Mouse (Mus musculus): ENCODE data around the gene Aqr. TPM values are rescaled to one million over a fixed set of nuclear protein-coding genes. Genes with fewer than 3 reads are reported as not detected.

The Aqr gene
- polyA plus RNA-seq, 1 experiment from 2014 or later: 44.9 TPM

DNA sequence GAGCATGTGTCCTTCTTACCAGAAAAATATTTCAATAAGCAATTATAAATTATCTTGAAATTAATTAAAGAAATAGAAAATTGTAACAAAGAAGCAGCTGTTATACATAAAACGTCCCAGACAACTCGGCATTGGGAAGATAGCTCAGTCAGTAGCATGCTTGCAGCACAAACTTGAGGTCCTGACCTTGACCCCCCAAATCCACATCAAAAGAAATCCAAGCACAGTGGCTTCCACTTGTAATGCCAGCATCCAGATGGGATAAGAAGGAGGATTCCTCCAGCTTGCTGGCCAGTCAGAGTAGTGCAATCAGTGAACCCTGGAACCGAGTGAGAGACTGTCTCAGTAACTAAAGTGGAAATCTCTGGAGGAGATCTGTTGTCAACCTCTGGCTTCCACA lies 120.6 kb downstream of the Aqr start:
- no peak overlapping the region for H3K27ac ChIP-seq (replicated peaks; ENCODE audit: low read depth, low read length)
- no peak overlapping the region for H3K4me2 ChIP-seq (ENCODE audit: low read depth, low read length)
- no peak overlapping the region for H3K4me3 ChIP-seq (ENCODE audit: low read depth, low read length)
- DNase-seq (ENCODE audit: low spot score) (no peak), ATAC-seq (ENCODE audit: low read depth) (no peak)
- H3K9me3 ChIP-seq (ENCODE audit: control insufficient read depth, low read length): no peaks in the 10 kb centered on the region
- 63% methylated on average over 3 of the region's 3 CpGs for WGBS
- H3K36me3 ChIP-seq (ENCODE audit: control insufficient read depth, insufficient read depth, low read length): no peaks in the 10 kb centered on the region
- H3K4me1 ChIP-seq (ENCODE audit: control insufficient read depth, insufficient read depth, low read length): no peaks in the 10 kb centered on the region
- H3K9ac ChIP-seq (ENCODE audit: low read depth, low read length): no peak overlapping the region
- H3K27me3 ChIP-seq (replicated peaks; ENCODE audit: control insufficient read depth, insufficient read depth, low read length): no peaks in the 10 kb centered on the region

DNA sequence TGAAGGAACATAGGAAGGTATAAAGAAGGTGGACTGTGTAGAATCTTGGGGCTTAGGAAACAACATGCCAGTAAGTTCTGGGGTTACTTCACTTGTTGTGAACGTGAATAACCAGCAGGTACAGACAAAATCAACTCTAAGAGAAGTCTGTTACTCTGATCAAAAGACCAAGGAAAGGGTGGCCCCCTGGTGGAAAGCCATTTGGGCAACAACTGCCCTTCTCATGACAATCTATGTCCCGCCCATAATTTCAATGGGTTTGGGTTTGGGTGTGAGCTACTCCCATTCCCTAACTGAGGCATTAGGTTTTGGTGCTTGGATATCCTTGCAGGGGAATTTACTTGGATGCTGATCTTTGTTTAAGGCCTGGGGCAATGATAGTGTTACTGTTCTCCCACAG lies 122.8 kb downstream of the Aqr start:
- 68% methylated on average over 2 of the region's 2 CpGs for WGBS
- H3K4me2 ChIP-seq (ENCODE audit: low read depth, low read length): no peak overlapping the region

DNA sequence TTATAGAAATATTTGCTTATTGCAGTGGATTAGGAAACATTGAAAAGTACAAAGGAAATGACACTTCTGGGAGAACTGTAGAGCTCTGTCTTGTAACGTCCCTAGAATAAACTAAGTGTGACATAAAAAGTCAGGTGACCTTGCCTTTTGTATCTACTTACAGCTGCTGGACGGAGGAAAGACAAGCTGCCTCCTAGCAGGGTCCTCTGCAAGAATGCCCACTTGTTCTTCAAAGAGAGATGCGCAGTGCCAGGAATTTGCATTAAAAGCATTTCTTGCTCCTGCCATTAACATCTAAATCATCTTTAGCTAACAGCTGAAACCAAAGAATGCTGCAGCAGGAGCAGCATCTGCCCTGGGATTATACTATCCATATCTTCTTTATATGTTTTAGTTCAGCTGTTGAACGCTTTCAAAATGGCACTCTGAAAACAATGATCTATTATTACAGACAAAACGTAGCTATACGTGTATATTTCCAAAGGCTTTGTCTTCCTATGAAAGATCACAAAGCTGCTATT lies 126.7 kb downstream of the Aqr start:
- H3K9me3 ChIP-seq (ENCODE audit: control insufficient read depth, low read length): no peaks in the 10 kb centered on the region
- no peaks in the 10 kb centered on the region for H3K27me3 ChIP-seq (replicated peaks; ENCODE audit: control insufficient read depth, insufficient read depth, low read length)
- H3K36me3 ChIP-seq (ENCODE audit: control insufficient read depth, insufficient read depth, low read length): no peaks in the 10 kb centered on the region
- no peak overlapping the region for H3K27ac ChIP-seq (replicated peaks; ENCODE audit: low read depth, low read length)
- H3K4me2 ChIP-seq (ENCODE audit: low read depth, low read length): no peak overlapping the region
- H3K4me3 ChIP-seq (ENCODE audit: low read depth, low read length): no peak overlapping the region
- WGBS: 46% methylated on average over 6 of the region's 6 CpGs
- DNase-seq (ENCODE audit: low spot score) (peak; percentile 75), ATAC-seq (ENCODE audit: low read depth) (peak; percentile 56; the same call in 1 of the 2 replicates)
- H3K9ac ChIP-seq (ENCODE audit: low read depth, low read length): no peak overlapping the region
- H3K4me1 ChIP-seq (ENCODE audit: control insufficient read depth, insufficient read depth, low read length): peaks cover 5% of the 10 kb centered on the region; the same call in 1 of the 2 replicates

More for the DNA sequence above, 122.8 kb downstream of the Aqr start:
- DNase-seq (ENCODE audit: low spot score) (no peak), ATAC-seq (ENCODE audit: low read depth) (no peak)
- Histone ChIP-seq H3K27me3 (replicated peaks; ENCODE audit: control insufficient read depth, insufficient read depth, low read length) (no peaks in the 10 kb centered on the region), H3K36me3 (ENCODE audit: control insufficient read depth, insufficient read depth, low read length) (no peaks in the 10 kb centered on the region), H3K9me3 (ENCODE audit: control insufficient read depth, low read length) (no peaks in the 10 kb centered on the region), H3K4me3 (ENCODE audit: low read depth, low read length) (no peak overlapping the region), H3K27ac (replicated peaks; ENCODE audit: low read depth, low read length) (no peak overlapping the region), H3K9ac (ENCODE audit: low read depth, low read length) (no peak overlapping the region), H3K4me1 (ENCODE audit: control insufficient read depth, insufficient read depth, low read length) (no peaks in the 10 kb centered on the region)

DNA sequence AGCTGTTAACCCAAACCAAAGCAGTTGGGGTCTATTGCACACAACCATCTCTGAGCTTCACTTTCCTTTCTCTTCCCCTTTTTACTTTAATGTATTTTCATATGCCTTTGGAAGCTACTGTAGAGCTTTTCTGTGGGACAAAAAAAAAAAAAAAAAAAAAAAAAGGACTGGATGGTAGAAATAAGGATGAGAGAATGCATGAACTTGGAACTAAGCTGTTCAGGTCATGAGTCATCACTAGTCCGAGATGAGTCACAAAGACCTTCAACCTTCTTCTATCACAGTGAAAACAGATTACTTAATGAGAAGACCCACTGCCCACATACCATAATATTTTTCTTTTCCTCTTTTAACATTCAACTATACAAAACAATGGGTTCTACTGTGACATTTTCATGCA lies 127.2 kb downstream of the Aqr start:
- no peaks in the 10 kb centered on the region for H3K9me3 ChIP-seq (ENCODE audit: control insufficient read depth, low read length)
- WGBS: 71% methylated on average over 1 of the region's 1 CpGs
- H3K36me3 ChIP-seq (ENCODE audit: control insufficient read depth, insufficient read depth, low read length): no peaks in the 10 kb centered on the region
- H3K27ac ChIP-seq (replicated peaks; ENCODE audit: low read depth, low read length): no peak overlapping the region
- H3K27me3 ChIP-seq (replicated peaks; ENCODE audit: control insufficient read depth, insufficient read depth, low read length): no peaks in the 10 kb centered on the region
- DNase-seq (ENCODE audit: low spot score): no peak
- H3K9ac ChIP-seq (ENCODE audit: low read depth, low read length): no peak overlapping the region
- no peak for ATAC-seq (ENCODE audit: low read depth)
- no peak overlapping the region for H3K4me2 ChIP-seq (ENCODE audit: low read depth, low read length)
- peaks cover 5% of the 10 kb centered on the region; the same call in 1 of the 2 replicates for H3K4me1 ChIP-seq (ENCODE audit: control insufficient read depth, insufficient read depth, low read length)
- H3K4me3 ChIP-seq (ENCODE audit: low read depth, low read length): no peak overlapping the region

GRCm38 (mm10) chr2:114058226-114058796 lies 128.5 kb downstream of the Aqr start:
- H3K4me3 ChIP-seq (ENCODE audit: low read depth, low read length): no peak overlapping the region
- H3K36me3 ChIP-seq (ENCODE audit: control insufficient read depth, insufficient read depth, low read length): no peaks in the 10 kb centered on the region
- H3K4me1 ChIP-seq (ENCODE audit: control insufficient read depth, insufficient read depth, low read length): peaks cover 5% of the 10 kb centered on the region; the same call in 1 of the 2 replicates
- no peaks in the 10 kb centered on the region for H3K27me3 ChIP-seq (replicated peaks; ENCODE audit: control insufficient read depth, insufficient read depth, low read length)
- WGBS: 85% methylated on average over 10 of the region's 10 CpGs
- no peak overlapping the region for H3K9ac ChIP-seq (ENCODE audit: low read depth, low read length)
- no peak overlapping the region for H3K27ac ChIP-seq (replicated peaks; ENCODE audit: low read depth, low read length)
- no peak for DNase-seq (ENCODE audit: low spot score)
- no peak for ATAC-seq (ENCODE audit: low read depth)
- H3K9me3 ChIP-seq (ENCODE audit: control insufficient read depth, low read length): no peaks in the 10 kb centered on the region
- no peak overlapping the region for H3K4me2 ChIP-seq (ENCODE audit: low read depth, low read length)

DNA sequence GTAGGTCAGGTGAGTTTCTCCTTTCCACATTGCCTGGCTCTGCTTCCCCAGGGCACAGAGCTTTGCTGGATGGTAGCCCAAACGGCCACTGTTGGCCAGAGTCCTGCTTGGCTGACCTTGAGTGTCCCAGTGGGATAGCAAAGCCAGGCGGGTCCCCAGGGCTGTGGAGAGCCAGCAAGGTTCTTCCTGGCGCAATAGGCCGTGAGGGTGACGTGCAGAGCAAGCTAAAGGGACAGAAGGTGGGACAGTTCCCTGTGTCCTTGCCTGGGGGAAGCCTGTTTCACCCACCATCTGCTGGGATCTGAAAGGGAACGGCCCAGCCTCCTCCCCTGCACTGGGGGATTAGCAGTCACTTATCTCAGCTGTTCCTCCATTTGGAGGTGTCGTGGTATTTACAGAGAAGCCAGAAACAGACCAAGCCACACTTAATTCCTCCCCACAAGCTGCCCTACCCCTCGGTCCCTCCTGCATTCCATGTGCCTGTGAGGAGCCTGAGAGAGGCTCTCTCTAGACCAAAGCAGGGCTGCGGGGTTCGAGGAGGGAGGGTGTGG lies 129.4 kb downstream of the Aqr start:
- DNase-seq (ENCODE audit: low spot score): peak; percentile 69
- Histone ChIP-seq H3K9me3 (ENCODE audit: control insufficient read depth, low read length) (no peaks in the 10 kb centered on the region), H3K4me2 (ENCODE audit: low read depth, low read length) (no peak overlapping the region), H3K27me3 (replicated peaks; ENCODE audit: control insufficient read depth, insufficient read depth, low read length) (no peaks in the 10 kb centered on the region), H3K27ac (replicated peaks; ENCODE audit: low read depth, low read length) (no peak overlapping the region), H3K9ac (ENCODE audit: low read depth, low read length) (no peak overlapping the region), H3K4me1 (ENCODE audit: control insufficient read depth, insufficient read depth, low read length) (peaks cover 5% of the 10 kb centered on the region; the same call in 1 of the 2 replicates), H3K36me3 (ENCODE audit: control insufficient read depth, insufficient read depth, low read length) (no peaks in the 10 kb centered on the region), H3K4me3 (ENCODE audit: low read depth, low read length) (no peak overlapping the region)
- WGBS: 24% methylated on average over 10 of the region's 10 CpGs
- ATAC-seq (ENCODE audit: low read depth): peak; percentile 75

- DNase-seq (ENCODE audit: low spot score) (no peak), ATAC-seq (ENCODE audit: low read depth) (no peak)
- H3K4me3 ChIP-seq (ENCODE audit: low read depth, low read length): no peak overlapping the region
- H3K4me1 ChIP-seq (ENCODE audit: control insufficient read depth, insufficient read depth, low read length): peaks cover 5% of the 10 kb centered on the region; the same call in 1 of the 2 replicates
- no peak overlapping the region for H3K9ac ChIP-seq (ENCODE audit: low read depth, low read length)
- no peaks in the 10 kb centered on the region for H3K27me3 ChIP-seq (replicated peaks; ENCODE audit: control insufficient read depth, insufficient read depth, low read length)
- H3K9me3 ChIP-seq (ENCODE audit: control insufficient read depth, low read length): no peaks in the 10 kb centered on the region
- H3K4me2 ChIP-seq (ENCODE audit: low read depth, low read length): no peak overlapping the region
- 84% methylated on average over 4 of the region's 4 CpGs for WGBS
- no peak overlapping the region for H3K27ac ChIP-seq (replicated peaks; ENCODE audit: low read depth, low read length)
- no peaks in the 10 kb centered on the region for H3K36me3 ChIP-seq (ENCODE audit: control insufficient read depth, insufficient read depth, low read length)
These were observed 132.7 kb downstream of the Aqr start for GRCm38 (mm10) chr2:114054129-114054528.

- H3K4me2 ChIP-seq (ENCODE audit: low read depth, low read length): no peak within 1 kb of the TSS
- 35% methylated on average over 8 of the region's 14 CpGs for WGBS
- H3K9me3 ChIP-seq (ENCODE audit: control insufficient read depth, low read length): no peaks in the 10 kb centered on the region
- H3K27ac ChIP-seq (replicated peaks; ENCODE audit: low read depth, low read length): no peak within 1 kb of the TSS
- no peaks in the 10 kb centered on the region for H3K36me3 ChIP-seq (ENCODE audit: control insufficient read depth, insufficient read depth, low read length)
- H3K4me1 ChIP-seq (ENCODE audit: control insufficient read depth, insufficient read depth, low read length): peaks cover 8% of the 10 kb centered on the region
- H3K4me3 ChIP-seq (ENCODE audit: low read depth, low read length): peak within 1 kb of the TSS; percentile 13; the same call in 1 of the 2 replicates
- DNase-seq (ENCODE audit: low spot score): peak; percentile 71
- H3K9ac ChIP-seq (ENCODE audit: low read depth, low read length): peak within 1 kb of the TSS; percentile 34; the same call in 1 of the 2 replicates
- H3K27me3 ChIP-seq (replicated peaks; ENCODE audit: control insufficient read depth, insufficient read depth, low read length): no peaks in the 10 kb centered on the region
- peak; percentile 79 for ATAC-seq (ENCODE audit: low read depth)
These were observed 133.9 kb downstream of the Aqr start, which contains the start of gene Actc1 for GRCm38 (mm10) chr2:114052696-114053598. Gene Actc1 (minus strand): TSS chr2:114053548.

Data from embryonic facial prominence, embryonic 14.5 days (tissue).